Mouse (Mus musculus) forebrain, embryonic 12.5 days (tissue): ENCODE results near the gene Trim38. TPM values are rescaled to one million over a fixed set of nuclear protein-coding genes. Genes with fewer than 3 reads are reported as not detected.
A peak's percentile ranks its signal among the peaks of the same experiment; 100 is the strongest.
"Not testable (repeated sequence)": the region's sequence is repeated elsewhere in the genome, so short reads cannot be mapped to it uniquely, and the experiment has no call there.

ENCODE experiments used
- ATAC-seq: fragments of 200-750 bp; cut with Nextera tagmentation; 2 replicates; pipeline ENCODE4 v1.8.0; 2017; ENCODE audit warnings: moderate TSS enrichment; ENCODE audit not compliant: low FRiP score
- H3K27ac ChIP-seq: fragments of 300-500 bp; sonication (generic); 2 replicates; pipeline ENCODE4 v1.5.1; 2016; ENCODE audit warnings: mild to moderate bottlenecking
- H3K27me3 ChIP-seq: fragments of 300-500 bp; sonication (generic); 2 replicates; pipeline ENCODE4 v1.6.1; 2016; ENCODE audit warnings: mild to moderate bottlenecking
- H3K36me3 ChIP-seq: fragments of 300-500 bp; sonication (generic); replicated peaks from 2 replicates; pipeline ENCODE4 v1.6.1; 2016; ENCODE audit warnings: mild to moderate bottlenecking
- H3K4me1 ChIP-seq: fragments of 300-500 bp; sonication (generic); 2 replicates; pipeline ENCODE4 v1.6.1; 2016
- H3K4me2 ChIP-seq: fragments of 300-500 bp; sonication (generic); 2 replicates; pipeline ENCODE4 v1.6.1; 2016; ENCODE audit warnings: mild to moderate bottlenecking, moderate library complexity
- H3K4me3 ChIP-seq: fragments of 300-500 bp; sonication (generic); replicated peaks from 2 replicates; pipeline ENCODE4 v1.5.1; 2016; ENCODE audit warnings: mild to moderate bottlenecking
- H3K9ac ChIP-seq: fragments of 300-500 bp; sonication (generic); 2 replicates; pipeline ENCODE4 v1.6.1; 2016; ENCODE audit warnings: mild to moderate bottlenecking
- H3K9me3 ChIP-seq: fragments of 300-500 bp; sonication (generic); 2 replicates; pipeline ENCODE4 v1.6.1; 2016
- WGBS: fragments of 180-500 bp; shearing (Covaris S2); methylation state at CpG from one replicate; pipeline ENCODE4 v1.1.7; 2016; 5-methylcytosine and 5-hydroxymethylcytosine counted together
- polyA plus RNA-seq: library from polyadenylated mRNA; unstranded; fragments of >200 nt; fragmentation: Nextera tagmentation; extraction: Ambion mirVana; gene quantifications from 2 replicates; pipeline ENCODE4 v1.2.1, GENCODE M21; 2016

Gene Trim38
- polyA plus RNA-seq, 1 experiment from 2014 or later: not detected

GRCm38 (mm10) chr13:23759251-23759771, 10.4 kb upstream of the Trim38 start:
- Histone ChIP-seq H3K9ac (no peak overlapping the region), H3K27ac (0 out of 2 replicates have a peak overlapping the region, but pooled peaks have one; percentile 10), H3K36me3 (no peaks in the 10 kb centered on the region), H3K4me1 (peaks cover 28% of the 10 kb centered on the region), H3K4me2 (no peak overlapping the region), H3K4me3 (no peak overlapping the region), H3K9me3 (no peaks in the 10 kb centered on the region), H3K27me3 (no peaks in the 10 kb centered on the region)
- 80% methylated on average over 3 of the region's 3 CpGs for WGBS
- no peak for ATAC-seq

- ATAC-seq: no peak
- no peaks in the 10 kb centered on the region for H3K36me3 ChIP-seq
- no peaks in the 10 kb centered on the region for H3K9me3 ChIP-seq
- 87% methylated on average over 1 of the region's 1 CpGs for whole genome bisulfite sequencing
- no peaks in the 10 kb centered on the region for H3K27me3 ChIP-seq
- peak overlapping the region; percentile 70 for H3K4me2 ChIP-seq
- H3K4me3 ChIP-seq: peak overlapping the region; percentile 41; the same call in 1 of the 2 replicates
- peak overlapping the region; percentile 62; the same call in 1 of the 2 replicates for H3K9ac ChIP-seq
- H3K4me1 ChIP-seq: peaks cover 30% of the 10 kb centered on the region
- H3K27ac ChIP-seq: peak overlapping the region; percentile 94
Measured at GRCm38 (mm10) chr13:23759916-23760239, 9.8 kb upstream of the Trim38 start.

GRCm38 (mm10) chr13:23760240-23760971, 9.3 kb upstream of the Trim38 start:
- no peaks in the 10 kb centered on the region for H3K27me3 ChIP-seq
- H3K4me2 ChIP-seq: peak overlapping the region; percentile 70
- H3K9ac ChIP-seq: peak overlapping the region; percentile 62
- no peak for ATAC-seq
- no peaks in the 10 kb centered on the region for H3K36me3 ChIP-seq
- peak overlapping the region; percentile 41 for H3K4me3 ChIP-seq
- H3K4me1 ChIP-seq: peaks cover 30% of the 10 kb centered on the region
- WGBS: 2% methylated on average over 19 of the region's 27 CpGs
- H3K9me3 ChIP-seq: no peaks in the 10 kb centered on the region
- peak overlapping the region; percentile 94 for H3K27ac ChIP-seq

GRCm38 (mm10) chr13:23760972-23761864, 8.5 kb upstream of the Trim38 start, which contains the start of gene Hist1h4a:
TSS of gene Hist1h4a (minus strand) at chr13:23761230.
- peaks cover 30% of the 10 kb centered on the region for H3K4me1 ChIP-seq
- peak within 1 kb of the TSS; percentile 41 for H3K4me3 ChIP-seq
- peak within 1 kb of the TSS; percentile 64 for H3K9ac ChIP-seq
- peak; percentile 81 for ATAC-seq
- no peaks in the 10 kb centered on the region for H3K36me3 ChIP-seq
- H3K27me3 ChIP-seq: no peaks in the 10 kb centered on the region
- H3K9me3 ChIP-seq: no peaks in the 10 kb centered on the region
- peak within 1 kb of the TSS; percentile 94 for H3K27ac ChIP-seq
- WGBS: under 1% methylated on average over 68 of the region's 72 CpGs
- peak within 1 kb of the TSS; percentile 70 for H3K4me2 ChIP-seq

GRCm38 (mm10) chr13:23761871-23762821, 7.6 kb upstream of the Trim38 start, which contains the start of gene Hist1h3a:
TSS of gene Hist1h3a (minus strand) at chr13:23762386.
- Histone ChIP-seq H3K4me2 (peak within 1 kb of the TSS; percentile 70), H3K27ac (peak within 1 kb of the TSS; percentile 94), H3K9ac (peak within 1 kb of the TSS; percentile 64), H3K4me1 (peaks cover 30% of the 10 kb centered on the region), H3K4me3 (peak within 1 kb of the TSS; percentile 52)
- not testable (repeated sequence) for H3K36me3 ChIP-seq, H3K9me3 ChIP-seq, H3K27me3 ChIP-seq
- WGBS: under 1% methylated on average over 32 of the region's 52 CpGs
- peak; percentile 63 for ATAC-seq

GRCm38 (mm10) chr13:23763242-23763585, 6.5 kb upstream of the Trim38 start:
- Histone ChIP-seq H3K4me1 (peaks cover 23% of the 10 kb centered on the region), H3K4me2 (peak overlapping the region; percentile 70), H3K27ac (peak overlapping the region; percentile 94), H3K9ac (peak overlapping the region; percentile 56; the same call in 1 of the 2 replicates), H3K4me3 (peak overlapping the region; percentile 52), H3K27me3 (no peaks in the 10 kb centered on the region), H3K9me3 (no peaks in the 10 kb centered on the region), H3K36me3 (no peaks in the 10 kb centered on the region)
- WGBS: 2% methylated on average over 10 of the region's 10 CpGs
- ATAC-seq: no peak

GRCm38 (mm10) chr13:23763586-23764323, 6.0 kb upstream of the Trim38 start, which contains the start of gene Hist1h1a:
TSS of gene Hist1h1a (plus strand) at chr13:23763666.
- Histone ChIP-seq H3K4me1 (peaks cover 23% of the 10 kb centered on the region), H3K36me3 (no peaks in the 10 kb centered on the region), H3K27me3 (no peaks in the 10 kb centered on the region), H3K9me3 (no peaks in the 10 kb centered on the region), H3K27ac (peak within 1 kb of the TSS; percentile 94), H3K4me3 (peak within 1 kb of the TSS; percentile 52), H3K9ac (peak within 1 kb of the TSS; percentile 83), H3K4me2 (peak within 1 kb of the TSS; percentile 70)
- peak; percentile 73 for ATAC-seq
- WGBS: 4% methylated on average over 34 of the region's 34 CpGs

- Histone ChIP-seq H3K4me1 (peaks cover 23% of the 10 kb centered on the region), H3K4me3 (peak overlapping the region; percentile 52), H3K4me2 (peak overlapping the region; percentile 70), H3K27ac (peak overlapping the region; percentile 94), H3K9ac (peak overlapping the region; percentile 83), H3K9me3 (no peaks in the 10 kb centered on the region), H3K36me3 (no peaks in the 10 kb centered on the region), H3K27me3 (no peaks in the 10 kb centered on the region)
- no peak for ATAC-seq
- 34% methylated on average over 12 of the region's 12 CpGs for WGBS
Measured at GRCm38 (mm10) chr13:23764324-23765171, 5.2 kb upstream of the Trim38 start.

- peaks cover 18% of the 10 kb centered on the region for H3K4me1 ChIP-seq
- H3K4me2 ChIP-seq: 0 out of 2 replicates have a peak overlapping the region, but pooled peaks have one; percentile 70
- H3K27me3 ChIP-seq: no peaks in the 10 kb centered on the region
- WGBS: 66% methylated on average over 1 of the region's 1 CpGs
- 0 out of 2 replicates have a peak overlapping the region, but pooled peaks have one; percentile 25 for H3K27ac ChIP-seq
- no peak for ATAC-seq
- no peak overlapping the region for H3K4me3 ChIP-seq
- no peak overlapping the region for H3K9ac ChIP-seq
- H3K9me3 ChIP-seq: no peaks in the 10 kb centered on the region
- no peaks in the 10 kb centered on the region for H3K36me3 ChIP-seq
Measured at GRCm38 (mm10) chr13:23765172-23765513, 4.6 kb upstream of the Trim38 start.

GRCm38 (mm10) chr13:23766772-23767171, 2.9 kb upstream of the Trim38 start:
- Histone ChIP-seq H3K4me2 (no peak overlapping the region), H3K4me1 (peaks cover 17% of the 10 kb centered on the region), H3K36me3 (no peaks in the 10 kb centered on the region), H3K4me3 (no peak overlapping the region), H3K9ac (no peak overlapping the region), H3K9me3 (no peaks in the 10 kb centered on the region), H3K27ac (no peak overlapping the region), H3K27me3 (no peaks in the 10 kb centered on the region)
- no peak for ATAC-seq
